Mouse (Mus musculus) cerebellum, adult 2 months (tissue): ENCODE data around the gene Pmepa1. TPM values are rescaled to one million over a fixed set of nuclear protein-coding genes. Genes with fewer than 3 reads are reported as not detected.

Source experiments
- DNase-seq, 2 experiments: peaks; one replicate each; pipeline ENCODE4 v3.0.0; 2021
- H3K27ac ChIP-seq: fragments of 200-500 bp; 2 replicates; pipeline ENCODE4 v1.5.1; 2012; ENCODE audit warnings: low read length, control low read depth, inconsistent platforms; ENCODE audit not compliant: insufficient read depth
- H3K27me3 ChIP-seq: fragments of 200-500 bp; 2 replicates; pipeline ENCODE4 v1.6.1; 2012; ENCODE audit warnings: inconsistent platforms, mild to moderate bottlenecking, low read length, moderate library complexity; ENCODE audit not compliant: control insufficient read depth, insufficient read depth
- H3K4me1 ChIP-seq: fragments of 200-500 bp; 2 replicates; pipeline ENCODE4 v1.6.1; 2011; ENCODE audit warnings: low read length; ENCODE audit not compliant: control insufficient read depth, insufficient read depth
- H3K4me3 ChIP-seq: fragments of 200-500 bp; replicated peaks from 2 replicates; pipeline ENCODE3; 2011; ENCODE audit warnings: mild to moderate bottlenecking, low read depth, low read length, control low read depth; ENCODE audit not compliant: insufficient read depth
- CTCF ChIP-seq: fragments of 200-500 bp; IDR thresholded peaks from 2 replicates; pipeline ENCODE4 v1.5.1; 2011; ENCODE audit warnings: low read depth, mild to moderate bottlenecking, control low read depth, low read length, moderate library complexity, borderline replicate concordance; ENCODE audit not compliant: insufficient read depth
- POLR2A ChIP-seq: fragments of 200-500 bp; IDR thresholded peaks from 2 replicates; pipeline ENCODE4 v1.6.1; 2011; ENCODE audit warnings: low read length, control low read depth, borderline replicate concordance; ENCODE audit not compliant: insufficient read depth
- WGBS: fragments of 180-500 bp; shearing (Covaris S2); methylation state at CpG from one replicate; pipeline ENCODE4 v1.1.7; 2018; 5-methylcytosine and 5-hydroxymethylcytosine counted together
- polyA plus RNA-seq: library from polyadenylated mRNA; depleted of rRNA; stranded (reverse); fragments of >200 nt; gene quantifications from 2 replicates; pipeline ENCODE4 v1.2.3, GENCODE M21; 2012

The Pmepa1 gene
- polyA plus RNA-seq, 1 experiment, result 24.1 TPM

DNA sequence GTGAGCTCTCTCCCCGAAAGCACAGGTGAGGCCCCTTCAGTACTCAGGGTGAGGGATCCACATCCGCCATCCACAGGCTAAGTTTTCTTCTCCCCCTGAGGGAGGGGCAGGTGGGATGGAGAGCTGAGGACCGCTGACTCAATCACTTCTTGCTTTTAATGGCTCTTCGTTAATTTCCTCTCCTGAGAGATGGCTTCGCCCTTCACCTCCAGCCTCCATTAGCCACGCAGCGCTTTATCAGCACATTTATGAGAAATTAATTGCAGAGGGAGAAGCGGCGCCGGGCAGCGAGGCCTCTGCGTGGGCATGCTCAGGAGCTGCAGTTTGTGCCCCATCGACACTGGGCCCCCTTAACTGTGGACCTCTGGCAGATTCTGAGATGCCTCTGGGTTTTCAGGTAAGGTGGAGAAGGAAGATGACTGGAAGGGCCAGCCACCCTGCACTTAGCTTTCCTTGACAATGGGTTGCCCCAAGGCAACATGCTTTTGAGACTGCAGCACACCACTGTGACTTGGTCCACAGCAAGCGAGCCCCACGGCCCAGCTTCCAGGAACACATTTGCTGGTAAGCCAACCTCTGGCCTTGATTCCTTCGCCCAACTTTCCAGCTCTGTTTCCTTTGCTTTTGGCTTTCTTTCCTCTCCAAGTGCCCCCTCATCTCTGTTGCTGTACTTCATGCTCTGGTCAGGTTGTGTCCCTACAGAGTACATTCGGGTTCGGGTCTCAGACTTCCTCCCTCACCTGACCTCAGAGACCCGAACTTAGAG, 73.2 kb downstream of the Pmepa1 start:
- WGBS, result 91% methylated on average over 19 of the region's 19 CpGs
- Histone ChIP-seq H3K4me3 (no peak overlapping the region), H3K4me1 (no peaks in the 10 kb centered on the region), H3K27me3 (no peaks in the 10 kb centered on the region), H3K27ac (no peak overlapping the region)
- no peak for DNase-seq
- TF ChIP-seq CTCF (no peak), POLR2A (no peak)

- no peaks in the 10 kb centered on the region for H3K27me3 ChIP-seq
- TF ChIP-seq CTCF, result no peak
- no peak for TF ChIP-seq POLR2A
- WGBS, result 81% methylated on average over 4 of the region's 4 CpGs
- H3K27ac ChIP-seq, result no peak overlapping the region
- no peaks in the 10 kb centered on the region for H3K4me1 ChIP-seq
- H3K4me3 ChIP-seq, result no peak overlapping the region
- no peak for DNase-seq
Observed at GRCm38 (mm10) chr2:173194796-173195195, 81.5 kb downstream of the Pmepa1 start.

DNA sequence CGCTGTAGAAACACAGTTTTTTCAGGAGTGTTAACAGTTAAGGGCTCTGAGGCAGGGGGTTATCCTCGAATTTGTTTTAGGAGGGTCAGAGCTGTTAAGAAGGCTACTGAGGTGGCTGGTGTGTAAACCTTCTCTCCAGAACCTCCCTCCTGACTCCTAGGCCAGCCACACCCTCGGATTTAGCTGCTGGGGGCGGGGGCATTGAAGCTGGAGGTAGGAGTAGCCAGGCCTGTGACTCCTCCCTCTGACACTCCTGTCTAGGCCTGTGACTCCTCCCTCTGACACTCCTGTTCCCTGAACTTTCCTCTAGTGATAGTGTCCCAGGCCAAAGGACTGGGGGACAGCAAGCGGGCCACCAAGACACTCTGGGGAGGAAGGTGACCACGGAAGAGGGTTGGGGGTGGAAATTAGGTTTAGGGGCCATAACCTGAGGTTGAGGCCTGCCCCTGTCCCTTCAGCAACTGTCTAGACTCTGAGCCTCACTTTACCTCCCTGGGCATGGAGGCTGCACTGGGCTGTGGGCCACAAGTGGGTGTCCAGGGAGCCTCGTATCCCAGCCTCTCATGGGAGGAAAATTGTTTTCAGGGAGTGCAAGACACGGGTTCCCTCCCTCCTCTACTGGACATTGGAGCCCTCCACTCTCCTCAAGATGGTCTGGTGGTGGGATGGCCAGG, 89.0 kb downstream of the Pmepa1 start:
- Histone ChIP-seq H3K27ac (no peak overlapping the region), H3K4me1 (no peaks in the 10 kb centered on the region), H3K27me3 (no peaks in the 10 kb centered on the region), H3K4me3 (no peak overlapping the region)
- TF ChIP-seq POLR2A (no peak), CTCF (no peak)
- WGBS, result 47% methylated on average over 8 of the region's 8 CpGs
- no peak for DNase-seq

GRCm38 (mm10) chr2:173186047-173186943, 90.0 kb downstream of the Pmepa1 start:
- 29% methylated on average over 26 of the region's 26 CpGs for WGBS
- H3K27me3 ChIP-seq, result no peaks in the 10 kb centered on the region

GRCm38 (mm10) chr2:173185282-173185681, 91.1 kb downstream of the Pmepa1 start:
- 53% methylated on average over 6 of the region's 6 CpGs for WGBS
- H3K27me3 ChIP-seq, result no peaks in the 10 kb centered on the region
- no peaks in the 10 kb centered on the region for H3K4me1 ChIP-seq
- H3K27ac ChIP-seq, result no peak overlapping the region
- H3K4me3 ChIP-seq, result no peak overlapping the region
- no peak for DNase-seq
- TF ChIP-seq POLR2A (no peak), CTCF (no peak)

More at GRCm38 (mm10) chr2:173186047-173186943, 90.0 kb downstream of the Pmepa1 start:
- Histone ChIP-seq H3K4me3 (no peak overlapping the region), H3K4me1 (no peaks in the 10 kb centered on the region), H3K27ac (no peak overlapping the region)
- peak; percentile 95 for TF ChIP-seq CTCF
- TF ChIP-seq POLR2A, result no peak
- peak; percentile 56 to 77 for DNase-seq

GRCm38 (mm10) chr2:173184475-173185080, 91.8 kb downstream of the Pmepa1 start:
- Histone ChIP-seq H3K4me1 (no peaks in the 10 kb centered on the region), H3K27ac (no peak overlapping the region), H3K4me3 (no peak overlapping the region), H3K27me3 (no peaks in the 10 kb centered on the region)
- WGBS, result 57% methylated on average over 11 of the region's 11 CpGs
- TF ChIP-seq POLR2A (no peak), CTCF (no peak)
- DNase-seq, result no peak

- no peak overlapping the region for H3K27ac ChIP-seq
- peak in 1 of 2 experiments; percentile 54 for DNase-seq
- TF ChIP-seq POLR2A (no peak), CTCF (peak; percentile 60)
- 3% methylated on average over 8 of the region's 8 CpGs for WGBS
- no peak overlapping the region for H3K4me3 ChIP-seq
- no peaks in the 10 kb centered on the region for H3K27me3 ChIP-seq
- no peaks in the 10 kb centered on the region for H3K4me1 ChIP-seq
Observed at GRCm38 (mm10) chr2:173183836-173184460, 92.4 kb downstream of the Pmepa1 start.
